Mouse (Mus musculus): ENCODE measurements around the gene Khdc1c. TPM values are rescaled to one million over a fixed set of nuclear protein-coding genes. Genes with fewer than 3 reads are reported as not detected.

Gene Khdc1c
- total and polyA plus RNA-seq, 3 experiments = not detected

DNA sequence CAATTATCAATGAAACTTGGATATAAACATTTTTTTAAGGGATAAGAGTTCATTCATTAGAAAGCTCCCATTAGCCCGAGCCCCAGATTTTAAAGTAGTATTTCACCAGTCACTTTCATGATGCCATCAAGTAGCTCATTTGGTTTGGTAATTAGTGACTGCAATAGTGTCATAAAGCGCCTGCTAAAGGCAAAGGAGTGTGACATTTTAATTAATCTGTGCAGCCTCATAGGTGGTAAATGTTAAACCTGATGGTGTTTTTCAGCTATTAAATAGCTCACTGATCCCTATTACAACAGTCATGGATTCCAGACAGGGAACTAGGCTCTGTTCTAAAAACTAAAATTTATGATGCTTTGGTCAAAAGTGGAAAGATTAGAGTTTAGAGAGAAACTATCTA, 39.1 kb downstream of the Khdc1c start:
- H3K4me1 ChIP-seq (ENCODE audit: control insufficient read depth in 1 of 2, insufficient read depth in 2 of 2) = no peaks in the 10 kb centered on the region
- H3K36me3 ChIP-seq (replicated peaks in 1 of 2; ENCODE audit: control insufficient read depth in 1 of 2, insufficient read depth in 1 of 2, low read length in 1 of 2) = peaks cover 5 to 12% of the 10 kb centered on the region in 2 experiments
- no peaks in the 10 kb centered on the region for H3K79me2 ChIP-seq (replicated peaks; ENCODE audit: control insufficient read depth, extremely low read depth, insufficient read depth, poor library complexity, severe bottlenecking)
- H3K9ac ChIP-seq (ENCODE audit: insufficient read depth, low read depth) = no peak overlapping the region
- dilution Hi-C loops (cut with MboI; ENCODE audit: extremely low pct_ligation_motif_present, extremely low pct_unique_long_range_greater_than_20kb, low sequenced_read_pairs) = no loop called here
- in situ Hi-C loops (cut with MboI; ENCODE audit: low pct_ligation_motif_present, low pct_unique_long_range_greater_than_20kb, low sequenced_read_pairs) = no loop called here
- H3K4me3 ChIP-seq (replicated peaks in 1 of 3; ENCODE audit: low read depth in 2 of 3, low read length in 2 of 3, poor library complexity in 1 of 3) = no peak overlapping the region
- no peak for TF ChIP-seq MAX (IDR thresholded peaks at IDR 0.05; ENCODE audit: low read length)
- TF ChIP-seq BHLHE40 (IDR thresholded peaks at IDR 0.05; ENCODE audit: low read depth, low read length) = no peak
- TF ChIP-seq GABPA (IDR thresholded peaks at IDR 0.05; ENCODE audit: insufficient replicate concordance, low read depth, low read length) = no peak
- TF ChIP-seq HCFC1 (IDR thresholded peaks at IDR 0.05; ENCODE audit: low read depth, low read length) = no peak
- TF ChIP-seq ZNF384 (IDR thresholded peaks at IDR 0.05; ENCODE audit: low read depth, low read length) = no peak
- no peak for TF ChIP-seq RAD21 (IDR thresholded peaks at IDR 0.05; ENCODE audit: low read depth, low read length)
- TF ChIP-seq USF1 (IDR thresholded peaks at IDR 0.05; ENCODE audit: low read depth, low read length) = no peak
- TF ChIP-seq TCF12 (IDR thresholded peaks at IDR 0.05; ENCODE audit: low read depth, low read length) = no peak
- TF ChIP-seq USF2 (conservative IDR thresholded peaks at IDR 0.05; ENCODE audit: low read depth, low read length) = no peak
- H3K27me3 ChIP-seq (replicated peaks) = no peaks in the 10 kb centered on the region
- no peak for DNase-seq (ENCODE audit: extremely low read depth)
- no peaks in the 10 kb centered on the region for H3K9me3 ChIP-seq (replicated peaks; ENCODE audit: low read length)
- H3K27ac ChIP-seq (ENCODE audit: insufficient read depth, low read depth) = no peak overlapping the region
- no peak overlapping the region for H3K4me2 ChIP-seq (ENCODE audit: insufficient read depth, low read depth, poor library complexity, severe bottlenecking)

DNA sequence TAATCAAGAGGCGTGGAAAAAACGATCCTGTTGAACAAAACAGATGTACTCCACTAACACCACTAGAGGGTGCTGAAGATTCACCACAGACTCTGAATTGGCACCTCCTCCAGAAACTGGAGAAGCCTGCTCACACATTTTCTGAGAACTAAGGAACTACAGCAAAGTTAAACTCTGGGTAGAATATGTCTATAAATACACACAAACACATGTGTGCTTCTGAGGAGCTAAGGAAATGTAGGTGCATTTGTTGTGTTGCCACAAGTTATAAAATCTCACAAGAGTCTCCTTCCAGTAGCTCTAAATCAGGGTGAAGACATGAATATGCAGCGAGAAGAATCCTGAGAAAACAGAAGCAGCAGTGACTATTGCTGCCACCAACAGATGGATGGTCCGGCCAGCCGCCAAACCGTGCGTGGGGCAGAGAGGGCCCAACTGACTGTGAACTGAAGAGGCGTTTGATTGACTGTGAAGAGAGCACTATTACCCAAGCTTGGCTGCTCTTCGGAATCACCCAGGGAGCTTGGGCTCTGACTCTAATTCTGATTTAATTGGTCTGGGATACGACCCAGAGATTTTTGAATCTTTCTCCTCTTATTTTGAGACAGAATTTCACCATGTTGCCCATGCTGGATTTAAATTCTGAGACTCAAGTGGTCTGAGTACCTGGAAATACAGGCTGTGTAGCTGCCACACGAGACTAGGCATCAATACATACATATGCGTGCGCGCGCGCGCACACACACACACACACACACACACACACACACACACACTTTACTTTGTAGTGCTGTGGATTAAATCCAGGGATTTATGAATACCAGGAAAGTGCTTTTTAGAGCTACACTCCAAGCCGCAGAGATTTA, 43.4 kb downstream of the Khdc1c start:
- Histone ChIP-seq H3K36me3 (replicated peaks in 1 of 2; ENCODE audit: control insufficient read depth in 1 of 2, insufficient read depth in 1 of 2, low read length in 1 of 2) (no peaks in the 10 kb centered on the region), H3K27me3 (replicated peaks) (no peaks in the 10 kb centered on the region), H3K4me1 (ENCODE audit: control insufficient read depth in 1 of 2, insufficient read depth in 2 of 2) (peaks cover 0 to 6% of the 10 kb centered on the region in 2 experiments; a peak in 1 of 4 replicates), H3K4me3 (replicated peaks in 1 of 3; ENCODE audit: low read depth in 2 of 3, low read length in 2 of 3, poor library complexity in 1 of 3) (no peak overlapping the region), H3K9me3 (replicated peaks; ENCODE audit: low read length) (no peaks in the 10 kb centered on the region), H3K27ac (ENCODE audit: insufficient read depth, low read depth) (no peak overlapping the region), H3K9ac (ENCODE audit: insufficient read depth, low read depth) (no peak overlapping the region), H3K79me2 (replicated peaks; ENCODE audit: control insufficient read depth, extremely low read depth, insufficient read depth, poor library complexity, severe bottlenecking) (no peaks in the 10 kb centered on the region), H3K4me2 (ENCODE audit: insufficient read depth, low read depth, poor library complexity, severe bottlenecking) (no peak overlapping the region)
- in situ Hi-C loops (cut with MboI; ENCODE audit: low pct_ligation_motif_present, low pct_unique_long_range_greater_than_20kb, low sequenced_read_pairs) = loop anchor here (10.0 kb wide), 1 partner anchor 853 kb away; no protein-coding TSS in a partner anchor
- dilution Hi-C loops (cut with MboI; ENCODE audit: extremely low pct_ligation_motif_present, extremely low pct_unique_long_range_greater_than_20kb, low sequenced_read_pairs) = no loop called here
- DNase-seq (ENCODE audit: extremely low read depth) = peak; percentile 70
- TF ChIP-seq MEF2A (IDR thresholded peaks at IDR 0.05; ENCODE audit: borderline replicate concordance, low read depth, low read length) (no peak), JUND (conservative IDR thresholded peaks at IDR 0.05; ENCODE audit: low read depth, low read length) (no peak; the same call in 1 of the 2 replicates), MAZ (IDR thresholded peaks at IDR 0.05; ENCODE audit: low read depth, low read length) (peak; percentile 54; the same call in 1 of the 2 replicates), E2F4 (IDR thresholded peaks at IDR 0.05; ENCODE audit: insufficient replicate concordance, low read depth, low read length) (peak; percentile 48; the same call in 1 of the 2 replicates), NRF1 (IDR thresholded peaks at IDR 0.05; ENCODE audit: low read depth, low read length) (no peak), KAT2A (IDR thresholded peaks at IDR 0.05; ENCODE audit: insufficient replicate concordance, low read length) (no peak), ZKSCAN1 (IDR thresholded peaks at IDR 0.05; ENCODE audit: borderline replicate concordance, low read depth, low read length) (no peak), RCOR1 (conservative IDR thresholded peaks at IDR 0.05; ENCODE audit: low read depth, low read length) (no peak), POLR2A (IDR thresholded peaks at IDR 0.05; ENCODE audit: low read depth, low read length) (no peak), NELFE (IDR thresholded peaks at IDR 0.05; ENCODE audit: low read depth, low read length) (0 out of 2 replicates have a peak, but pooled peaks have one; percentile 38), SIN3A (IDR thresholded peaks at IDR 0.05; ENCODE audit: low read length) (0 out of 2 replicates have a peak, but pooled peaks have one; percentile 57), HCFC1 (IDR thresholded peaks at IDR 0.05; ENCODE audit: low read depth, low read length) (no peak), POLR2AphosphoS2 (IDR thresholded peaks at IDR 0.05; ENCODE audit: low read depth, low read length) (no peak), UBTF (IDR thresholded peaks at IDR 0.05; ENCODE audit: low read depth, low read length) (no peak), PAX5 (IDR thresholded peaks at IDR 0.05; ENCODE audit: low read length) (no peak), ZC3H11A (IDR thresholded peaks at IDR 0.05; ENCODE audit: low read depth, low read length) (peak; percentile 55), TBP (conservative IDR thresholded peaks at IDR 0.05; ENCODE audit: low read depth, low read length) (no peak), TCF12 (IDR thresholded peaks at IDR 0.05; ENCODE audit: low read depth, low read length) (no peak), CHD1 (IDR thresholded peaks at IDR 0.05; ENCODE audit: low read depth, low read length) (no peak), MAFK (IDR thresholded peaks at IDR 0.05; ENCODE audit: insufficient replicate concordance, low read length) (no peak), ZMIZ1 (IDR thresholded peaks at IDR 0.05; ENCODE audit: low read depth, low read length) (no peak), MYC (IDR thresholded peaks at IDR 0.05; ENCODE audit: low read depth, low read length) (no peak), BHLHE40 (IDR thresholded peaks at IDR 0.05; ENCODE audit: low read depth, low read length) (peak; percentile 17; the same call in 1 of the 2 replicates), ETS1 (conservative IDR thresholded peaks at IDR 0.05; ENCODE audit: low read depth, low read length) (no peak), EP300 (IDR thresholded peaks at IDR 0.05; ENCODE audit: low read length) (no peak)

Measured in CH12.LX (cell line).